Mouse (Mus musculus): ENCODE data around the gene Acss3. TPM values are rescaled to one million over a fixed set of nuclear protein-coding genes. Genes with fewer than 3 reads are reported as not detected.
A peak's percentile ranks its signal among the peaks of the same experiment; 100 is the strongest.

The Acss3 gene
- polyA plus RNA-seq (2014; fragmentation: Nextera tagmentation; extraction: Ambion mirVana), result 6.7 and 7.0 TPM in 2 replicates

DNA sequence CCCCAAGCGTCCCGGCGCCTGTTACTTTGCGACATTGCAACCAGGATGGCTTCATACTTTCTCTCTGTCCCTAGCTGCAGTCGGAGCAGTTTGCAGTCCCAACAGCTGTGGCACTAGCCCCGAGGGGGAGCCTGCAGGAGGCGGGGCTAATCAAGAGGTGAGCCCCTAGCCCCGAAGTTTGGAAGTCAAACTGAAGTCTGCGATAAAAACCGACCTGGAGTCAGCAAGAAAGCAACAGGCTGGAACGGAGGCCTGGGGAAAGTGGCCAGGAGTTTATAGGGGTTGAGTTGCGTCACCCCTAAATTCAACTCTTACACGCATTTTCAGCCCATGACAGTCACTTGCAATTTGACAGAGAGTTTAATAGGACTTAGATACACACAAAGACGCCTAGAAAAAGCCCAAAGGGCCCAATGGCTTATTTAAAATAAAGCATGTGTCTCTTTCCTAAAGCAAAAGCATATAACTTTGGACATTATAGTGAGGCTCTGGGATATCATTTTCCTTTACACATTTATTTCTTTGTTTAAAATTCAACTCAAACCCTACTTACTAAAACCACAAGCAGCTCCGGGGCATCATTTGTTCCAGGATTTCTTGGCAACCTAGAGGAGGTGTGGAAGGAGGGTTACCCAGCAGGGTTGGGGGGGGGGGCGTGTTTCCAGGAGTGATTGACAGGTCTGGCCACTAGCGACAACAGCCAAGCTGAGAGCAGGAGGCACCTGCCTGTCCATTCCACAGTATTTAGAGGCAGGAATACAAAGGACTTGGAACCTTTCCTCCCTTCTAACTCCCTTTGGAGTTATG, at the start of gene Acss3:
Gene Acss3, minus strand, starts transcription at position 140 of the 807 bp plus-strand sequence.
- Histone ChIP-seq H3K9me3 (replicated peaks; ENCODE audit: control insufficient read depth, low read length) (no peaks in the 10 kb centered on the region), H3K9ac (replicated peaks; ENCODE audit: low read length) (peak within 1 kb of the TSS; percentile 63), H3K4me3 (ENCODE audit: low read depth, low read length) (peak within 1 kb of the TSS; percentile 51), H3K4me2 (ENCODE audit: low read depth, low read length) (peak within 1 kb of the TSS; percentile 76), H3K36me3 (replicated peaks; ENCODE audit: control insufficient read depth, insufficient read depth, low read depth, low read length) (no peaks in the 10 kb centered on the region), H3K4me1 (ENCODE audit: control insufficient read depth, insufficient read depth, low read length) (no peaks in the 10 kb centered on the region), H3K27me3 (ENCODE audit: control insufficient read depth, insufficient read depth, low read length) (no peaks in the 10 kb centered on the region), H3K27ac (replicated peaks; ENCODE audit: low read depth, low read length) (peak within 1 kb of the TSS; percentile 52; the same call in 1 of the 2 replicates)
- DNase-seq (ENCODE audit: low spot score), result peak; percentile 89
- ATAC-seq (replicated peaks; ENCODE audit: insufficient number of reproducible peaks, low FRiP score, low TSS enrichment, low read depth), result peak; percentile 95
- under 1% methylated on average over 17 of the region's 17 CpGs for WGBS

DNA sequence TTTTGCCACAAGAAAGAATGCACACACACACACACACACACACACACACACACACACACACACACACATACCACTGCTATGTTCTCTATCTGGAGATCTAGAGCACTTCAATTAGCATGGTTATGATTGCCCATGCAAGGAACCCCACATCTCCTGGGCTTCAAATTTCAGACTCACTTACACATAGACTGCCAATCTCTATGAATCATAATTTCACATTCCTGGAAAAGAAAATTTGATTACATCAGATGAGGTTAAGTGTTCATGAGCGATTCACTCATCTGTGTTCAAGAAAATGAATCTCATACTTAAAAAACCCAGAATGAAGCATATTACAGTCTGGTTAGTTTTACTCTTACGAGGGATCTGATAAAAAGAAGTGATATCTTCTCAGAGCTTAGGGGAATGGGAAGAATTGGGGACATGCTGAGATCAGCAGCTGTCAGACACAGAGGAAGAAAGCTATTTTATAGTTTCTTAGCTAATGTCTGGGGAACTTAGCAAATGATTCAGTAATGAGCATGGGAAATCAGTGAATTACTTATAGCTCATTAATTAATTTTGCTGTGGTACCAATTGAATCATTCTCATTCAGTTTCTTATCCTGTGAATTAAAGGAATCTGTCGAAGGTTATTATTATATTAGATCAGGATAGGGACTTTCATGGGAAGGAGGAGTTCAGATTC, 48.7 kb upstream of the Acss3 start:
- H3K27me3 ChIP-seq (ENCODE audit: control insufficient read depth, insufficient read depth, low read length), result no peaks in the 10 kb centered on the region
- H3K4me3 ChIP-seq (ENCODE audit: low read depth, low read length), result no peak overlapping the region
- H3K27ac ChIP-seq (replicated peaks; ENCODE audit: low read depth, low read length), result no peak overlapping the region
- no peak overlapping the region for H3K4me2 ChIP-seq (ENCODE audit: low read depth, low read length)
- DNase-seq (ENCODE audit: low spot score) (no peak), ATAC-seq (replicated peaks; ENCODE audit: insufficient number of reproducible peaks, low FRiP score, low TSS enrichment, low read depth) (no peak)
- no peaks in the 10 kb centered on the region for H3K36me3 ChIP-seq (replicated peaks; ENCODE audit: control insufficient read depth, insufficient read depth, low read depth, low read length)
- H3K4me1 ChIP-seq (ENCODE audit: control insufficient read depth, insufficient read depth, low read length), result no peaks in the 10 kb centered on the region
- WGBS, result 79% methylated on average over 3 of the region's 3 CpGs
- H3K9me3 ChIP-seq (replicated peaks; ENCODE audit: control insufficient read depth, low read length), result no peaks in the 10 kb centered on the region
- no peak overlapping the region for H3K9ac ChIP-seq (replicated peaks; ENCODE audit: low read length)

- Histone ChIP-seq H3K27me3 (ENCODE audit: control insufficient read depth, insufficient read depth, low read length) (no peaks in the 10 kb centered on the region), H3K4me1 (ENCODE audit: control insufficient read depth, insufficient read depth, low read length) (no peaks in the 10 kb centered on the region), H3K9ac (replicated peaks; ENCODE audit: low read length) (no peak overlapping the region), H3K4me3 (ENCODE audit: low read depth, low read length) (no peak overlapping the region), H3K4me2 (ENCODE audit: low read depth, low read length) (no peak overlapping the region), H3K9me3 (replicated peaks; ENCODE audit: control insufficient read depth, low read length) (no peaks in the 10 kb centered on the region), H3K27ac (replicated peaks; ENCODE audit: low read depth, low read length) (no peak overlapping the region), H3K36me3 (replicated peaks; ENCODE audit: control insufficient read depth, insufficient read depth, low read depth, low read length) (no peaks in the 10 kb centered on the region)
- DNase-seq (ENCODE audit: low spot score) (no peak), ATAC-seq (replicated peaks; ENCODE audit: insufficient number of reproducible peaks, low FRiP score, low TSS enrichment, low read depth) (no peak)
- 86% methylated on average over 3 of the region's 3 CpGs for WGBS
Measured at GRCm38 (mm10) chr10:107166486-107166885, 43.0 kb upstream of the Acss3 start.

- WGBS, result 88% methylated on average over 1 of the region's 1 CpGs
- H3K27ac ChIP-seq (replicated peaks; ENCODE audit: low read depth, low read length), result no peak overlapping the region
Measured at GRCm38 (mm10) chr10:107148759-107149158, 25.3 kb upstream of the Acss3 start.

DNA sequence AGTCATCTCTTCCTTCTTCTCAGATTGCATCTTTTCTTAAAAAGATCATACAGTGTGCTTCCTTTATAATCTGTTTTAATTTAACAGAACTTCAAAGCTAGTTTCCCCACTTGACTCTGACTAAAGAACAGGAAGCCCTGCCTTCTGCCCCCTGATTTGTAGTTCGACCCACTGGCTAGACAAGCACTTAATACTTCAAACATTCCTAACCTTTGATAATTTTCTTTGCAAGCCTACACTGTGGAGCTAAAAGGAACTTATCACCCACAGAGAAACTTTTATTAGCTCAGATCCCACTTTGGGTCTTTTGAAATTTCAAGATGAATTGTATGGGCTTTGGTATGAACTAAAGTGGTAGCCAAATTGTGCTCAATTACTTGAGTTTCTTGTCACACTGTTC, 20.5 kb upstream of the Acss3 start:
- Histone ChIP-seq H3K27ac (replicated peaks; ENCODE audit: low read depth, low read length) (no peak overlapping the region), H3K9me3 (replicated peaks; ENCODE audit: control insufficient read depth, low read length) (no peaks in the 10 kb centered on the region), H3K27me3 (ENCODE audit: control insufficient read depth, insufficient read depth, low read length) (no peaks in the 10 kb centered on the region), H3K9ac (replicated peaks; ENCODE audit: low read length) (no peak overlapping the region), H3K4me3 (ENCODE audit: low read depth, low read length) (no peak overlapping the region), H3K4me2 (ENCODE audit: low read depth, low read length) (no peak overlapping the region), H3K36me3 (replicated peaks; ENCODE audit: control insufficient read depth, insufficient read depth, low read depth, low read length) (no peaks in the 10 kb centered on the region), H3K4me1 (ENCODE audit: control insufficient read depth, insufficient read depth, low read length) (no peaks in the 10 kb centered on the region)
- ATAC-seq (replicated peaks; ENCODE audit: insufficient number of reproducible peaks, low FRiP score, low TSS enrichment, low read depth) (no peak), DNase-seq (ENCODE audit: low spot score) (no peak)
- WGBS, result 41% methylated on average over 1 of the region's 1 CpGs

More at GRCm38 (mm10) chr10:107148759-107149158, 25.3 kb upstream of the Acss3 start:
- Histone ChIP-seq H3K4me3 (ENCODE audit: low read depth, low read length) (no peak overlapping the region), H3K9me3 (replicated peaks; ENCODE audit: control insufficient read depth, low read length) (no peaks in the 10 kb centered on the region), H3K4me1 (ENCODE audit: control insufficient read depth, insufficient read depth, low read length) (no peaks in the 10 kb centered on the region), H3K36me3 (replicated peaks; ENCODE audit: control insufficient read depth, insufficient read depth, low read depth, low read length) (no peaks in the 10 kb centered on the region), H3K9ac (replicated peaks; ENCODE audit: low read length) (no peak overlapping the region), H3K4me2 (ENCODE audit: low read depth, low read length) (no peak overlapping the region), H3K27me3 (ENCODE audit: control insufficient read depth, insufficient read depth, low read length) (no peaks in the 10 kb centered on the region)
- no peak for ATAC-seq (replicated peaks; ENCODE audit: insufficient number of reproducible peaks, low FRiP score, low TSS enrichment, low read depth)
- no peak for DNase-seq (ENCODE audit: low spot score)

GRCm38 (mm10) chr10:107142910-107143309, 19.4 kb upstream of the Acss3 start:
- Histone ChIP-seq H3K27ac (replicated peaks; ENCODE audit: low read depth, low read length) (no peak overlapping the region), H3K4me3 (ENCODE audit: low read depth, low read length) (no peak overlapping the region), H3K36me3 (replicated peaks; ENCODE audit: control insufficient read depth, insufficient read depth, low read depth, low read length) (no peaks in the 10 kb centered on the region), H3K4me1 (ENCODE audit: control insufficient read depth, insufficient read depth, low read length) (no peaks in the 10 kb centered on the region), H3K4me2 (ENCODE audit: low read depth, low read length) (no peak overlapping the region), H3K9ac (replicated peaks; ENCODE audit: low read length) (no peak overlapping the region), H3K27me3 (ENCODE audit: control insufficient read depth, insufficient read depth, low read length) (no peaks in the 10 kb centered on the region), H3K9me3 (replicated peaks; ENCODE audit: control insufficient read depth, low read length) (no peaks in the 10 kb centered on the region)
- DNase-seq (ENCODE audit: low spot score) (no peak), ATAC-seq (replicated peaks; ENCODE audit: insufficient number of reproducible peaks, low FRiP score, low TSS enrichment, low read depth) (no peak)
- 67% methylated on average over 1 of the region's 1 CpGs for WGBS

- Histone ChIP-seq H3K27ac (replicated peaks; ENCODE audit: low read depth, low read length) (peak overlapping the region; percentile 52; the same call in 1 of the 2 replicates), H3K36me3 (replicated peaks; ENCODE audit: control insufficient read depth, insufficient read depth, low read depth, low read length) (no peaks in the 10 kb centered on the region), H3K9me3 (replicated peaks; ENCODE audit: control insufficient read depth, low read length) (no peaks in the 10 kb centered on the region), H3K27me3 (ENCODE audit: control insufficient read depth, insufficient read depth, low read length) (no peaks in the 10 kb centered on the region), H3K4me1 (ENCODE audit: control insufficient read depth, insufficient read depth, low read length) (no peaks in the 10 kb centered on the region), H3K9ac (replicated peaks; ENCODE audit: low read length) (peak overlapping the region; percentile 63), H3K4me3 (ENCODE audit: low read depth, low read length) (peak overlapping the region; percentile 51), H3K4me2 (ENCODE audit: low read depth, low read length) (peak overlapping the region; percentile 76)
- DNase-seq (ENCODE audit: low spot score) (no peak), ATAC-seq (replicated peaks; ENCODE audit: insufficient number of reproducible peaks, low FRiP score, low TSS enrichment, low read depth) (peak; percentile 68; the same call in 1 of the 2 replicates)
- whole genome bisulfite sequencing, result 7% methylated on average over 9 of the region's 9 CpGs
Measured at GRCm38 (mm10) chr10:107122744-107123528, 532 bp downstream of the Acss3 start.

Measured in embryonic facial prominence, embryonic 11.5 days (tissue).